Mouse (Mus musculus) yolk sac, embryonic 10.5 days (tissue): ENCODE results near the gene Fgfr1op2.

ENCODE experiments used
- DNase-seq: peaks from one replicate; pipeline ENCODE4 v3.0.0-alpha.2; 2017; ENCODE audit warnings: low spot score

Fgfr1op2 gene

DNA sequence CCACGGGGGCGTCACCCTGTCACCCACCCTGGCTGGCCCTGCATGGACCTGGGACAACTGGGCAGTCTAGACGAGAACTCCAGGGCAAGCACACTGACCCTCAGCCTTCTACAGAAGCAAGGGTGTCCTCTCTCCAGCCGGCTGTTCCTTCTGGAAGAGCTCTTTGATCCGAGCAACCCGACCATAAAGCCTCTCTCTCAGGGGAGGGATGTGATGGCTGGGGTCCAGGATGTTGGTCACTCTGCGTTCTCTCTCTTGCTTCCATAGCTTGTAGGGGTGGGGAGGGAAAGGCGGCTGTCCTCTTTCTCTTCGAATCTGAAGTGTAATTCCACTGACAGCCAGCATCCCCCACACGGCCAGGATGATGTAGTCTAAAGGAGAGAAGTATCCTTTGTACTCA, 26.6 kb downstream of the Fgfr1op2 start:
- no peak for DNase-seq

DNA sequence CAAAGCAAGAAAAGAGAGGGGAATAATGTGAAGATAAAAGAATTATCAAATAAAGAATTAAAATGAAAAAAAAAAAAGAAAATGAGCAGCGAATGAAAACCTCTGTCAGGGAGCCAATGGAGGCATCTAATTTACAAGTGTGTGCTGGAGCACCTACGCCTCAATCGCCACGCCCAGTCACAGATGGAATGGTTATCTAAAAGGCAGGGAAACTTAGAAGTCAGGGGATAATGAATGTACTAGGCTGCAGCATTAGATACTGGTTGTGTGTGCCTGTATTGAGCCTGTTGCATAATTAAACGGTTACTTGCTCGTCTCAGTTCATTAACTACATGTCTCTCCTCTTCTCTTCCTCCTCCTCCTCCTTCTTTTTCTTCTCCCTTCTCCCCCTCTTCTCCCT, 34.4 kb downstream of the Fgfr1op2 start:
- no peak for DNase-seq

DNA sequence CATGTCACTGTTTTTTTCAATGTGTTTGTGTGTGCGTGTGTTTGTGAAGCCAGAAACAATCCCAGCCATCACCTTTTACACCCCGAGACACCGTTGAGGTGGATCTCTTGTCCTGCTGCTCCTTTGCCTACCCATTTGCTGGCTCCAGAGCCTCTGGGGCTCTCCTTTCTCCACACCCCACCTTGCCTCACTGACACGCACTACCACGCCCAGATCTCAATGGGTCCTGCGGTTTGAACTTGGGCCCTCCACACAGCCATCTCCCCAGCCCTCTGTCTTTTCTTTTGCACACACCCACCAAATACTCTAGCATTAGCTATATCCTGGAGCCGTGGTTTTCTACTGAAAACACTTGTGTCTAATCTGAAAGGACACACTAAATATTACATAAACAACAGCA, 34.9 kb downstream of the Fgfr1op2 start:
- no peak for DNase-seq

DNA sequence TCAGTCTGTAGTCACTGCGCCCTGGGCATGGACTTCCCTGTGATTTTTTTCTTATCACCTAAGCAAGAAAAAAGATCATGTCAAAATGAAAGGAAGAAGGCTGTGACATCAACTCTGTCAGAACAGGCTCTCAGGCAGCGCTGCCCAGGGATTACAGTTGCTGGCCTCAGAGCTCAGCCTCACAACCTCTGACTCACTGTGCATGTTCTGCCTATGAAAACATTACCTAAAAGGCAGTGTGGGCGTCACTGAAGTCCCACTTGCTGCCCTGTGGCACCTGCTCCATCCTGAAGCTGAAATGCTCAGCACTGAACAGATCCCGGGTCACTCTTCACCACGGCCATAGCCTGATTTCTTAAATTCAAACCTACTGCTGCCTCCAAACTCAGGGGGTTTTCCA, 35.7 kb downstream of the Fgfr1op2 start:
- DNase-seq, result no peak

DNA sequence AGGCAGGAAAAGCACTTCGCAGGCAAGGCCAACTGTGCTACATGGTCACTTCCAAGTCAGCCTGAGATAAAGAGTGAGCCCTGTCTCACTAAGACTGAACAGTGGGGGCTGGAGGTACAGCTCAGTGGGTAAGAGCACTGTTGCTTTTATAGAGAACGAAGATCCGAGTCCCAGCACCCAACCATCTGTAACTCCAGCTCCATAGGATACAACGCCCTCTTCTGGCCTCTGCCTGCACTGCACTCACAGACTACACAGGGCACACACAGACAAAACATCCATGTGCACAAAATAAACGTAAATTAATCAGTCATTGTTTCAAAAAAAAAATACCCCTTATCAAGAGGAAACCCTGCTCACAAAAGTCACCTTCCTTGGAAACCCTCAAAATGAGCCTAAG, 36.9 kb downstream of the Fgfr1op2 start:
- no peak for DNase-seq

DNA sequence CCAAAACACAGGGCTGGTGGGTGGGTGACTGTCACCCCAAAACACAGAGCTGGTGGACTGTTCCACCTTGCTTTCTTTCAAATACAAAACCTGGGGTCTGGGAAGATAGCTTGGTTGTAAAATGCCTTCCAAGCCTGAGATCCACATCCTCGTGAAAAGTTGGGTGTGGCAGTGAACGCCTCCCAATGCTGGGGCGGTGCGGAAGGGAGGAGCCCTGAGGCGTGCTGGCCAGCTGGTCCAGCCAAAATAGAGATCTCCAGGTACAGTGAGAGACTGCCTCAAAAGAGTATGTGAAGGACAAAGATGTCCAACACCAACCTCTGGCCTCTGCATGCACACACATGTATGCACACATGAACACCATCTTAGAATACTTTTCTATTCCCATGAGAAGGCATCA, 37.5 kb downstream of the Fgfr1op2 start:
- no peak for DNase-seq

DNA sequence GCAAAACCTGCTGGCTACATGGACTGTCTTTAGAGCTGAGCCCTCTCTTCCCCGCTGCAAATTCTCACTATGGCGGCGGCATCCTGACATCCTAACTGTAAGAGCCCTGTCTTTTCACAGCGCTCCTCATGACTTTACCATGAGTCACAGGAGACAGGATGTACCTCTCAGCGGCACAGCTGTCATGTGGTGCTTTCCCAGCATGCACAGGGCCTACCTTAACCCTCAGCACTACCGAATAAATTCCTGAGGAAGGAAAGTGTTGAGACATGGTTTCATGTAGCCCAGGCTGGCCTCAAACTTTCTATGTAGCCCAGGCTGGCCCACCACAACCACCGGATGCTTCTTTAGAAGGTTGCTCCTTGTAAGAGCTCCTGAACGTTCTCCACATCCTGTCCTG, 38.9 kb downstream of the Fgfr1op2 start:
- DNase-seq, result no peak

DNA sequence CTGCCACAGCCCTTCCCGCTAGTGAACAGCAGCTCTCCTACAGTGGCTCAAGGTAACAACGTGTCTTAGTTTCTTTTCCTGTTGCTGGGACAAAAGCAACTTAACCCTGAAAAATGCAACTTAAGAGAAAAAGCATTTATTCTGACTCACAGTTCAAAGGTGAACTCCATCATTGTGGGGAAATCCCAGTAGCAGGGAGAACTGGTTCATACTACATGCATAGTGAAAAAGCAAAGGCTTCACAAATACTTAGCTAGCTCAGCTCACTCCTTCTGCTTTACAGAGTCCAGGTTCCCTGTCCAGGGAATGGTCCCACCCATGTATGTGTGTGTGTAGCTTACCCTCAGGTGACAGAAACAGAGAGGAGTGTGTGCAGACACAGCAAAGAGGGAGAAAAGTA, 39.7 kb downstream of the Fgfr1op2 start:
- no peak for DNase-seq

DNA sequence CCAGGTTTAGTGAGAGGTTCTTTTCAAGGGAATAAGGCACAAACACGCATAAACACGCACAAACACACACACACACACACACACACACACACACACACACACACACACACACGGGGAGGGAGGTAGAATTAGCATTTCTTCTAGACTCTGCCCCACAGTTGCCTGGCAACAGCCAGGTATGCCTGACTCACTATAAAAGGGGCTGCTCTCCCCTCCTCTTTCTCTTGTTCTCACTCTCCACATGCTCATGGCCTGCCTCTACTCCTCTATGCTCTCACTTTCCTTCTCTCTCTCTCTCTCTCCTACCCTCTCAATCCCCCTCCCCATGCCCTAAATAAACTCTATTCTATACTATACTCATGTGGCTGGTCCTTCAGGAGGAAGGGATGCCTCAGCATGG, 51.1 kb downstream of the Fgfr1op2 start:
- DNase-seq, result no peak

DNA sequence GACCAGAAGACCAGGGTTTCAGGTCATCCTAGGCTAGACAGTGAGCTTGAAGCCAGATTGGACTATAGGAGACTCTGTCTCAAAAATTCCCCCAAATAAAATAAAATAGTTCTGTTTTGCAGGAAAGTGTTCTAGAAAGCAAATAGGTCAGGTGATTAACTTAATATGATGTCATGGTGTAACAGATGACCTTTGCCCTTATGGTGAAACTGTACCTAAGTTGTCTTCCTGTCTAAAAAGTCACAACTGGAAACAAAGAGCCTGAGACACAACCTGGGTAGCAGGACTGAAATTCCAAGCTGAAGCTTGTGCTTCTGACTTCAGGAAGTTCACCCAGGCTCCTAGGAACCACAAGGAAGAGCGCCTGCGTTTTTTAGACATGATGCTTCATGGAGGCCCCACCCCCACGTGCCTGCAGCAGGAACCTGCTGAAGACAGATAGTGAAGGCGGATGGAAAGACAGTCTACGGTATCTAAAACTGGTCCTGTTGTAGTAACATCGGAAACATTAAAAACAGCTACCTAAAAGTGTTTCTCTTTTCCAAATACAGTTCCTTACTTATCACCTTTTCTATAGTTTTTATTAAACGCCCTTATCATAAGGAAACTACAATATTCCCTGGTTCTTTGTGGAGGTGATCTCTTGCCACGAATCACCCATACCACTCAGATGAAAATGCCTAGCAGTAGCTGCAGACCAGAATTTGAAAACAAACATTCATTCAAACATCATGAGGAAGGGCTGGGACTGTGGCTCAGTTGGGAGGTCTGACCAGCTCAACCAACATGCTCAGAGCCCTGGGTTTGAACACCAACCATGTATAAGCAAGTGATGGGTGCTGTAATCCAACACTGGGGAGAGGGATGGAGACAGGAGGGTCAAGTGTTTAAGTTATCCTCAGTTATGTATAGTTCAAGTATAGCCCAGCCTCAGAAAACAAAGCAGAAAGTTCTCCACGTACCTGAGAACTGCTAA, 53.1 kb downstream of the Fgfr1op2 start:
- DNase-seq, result no peak

DNA sequence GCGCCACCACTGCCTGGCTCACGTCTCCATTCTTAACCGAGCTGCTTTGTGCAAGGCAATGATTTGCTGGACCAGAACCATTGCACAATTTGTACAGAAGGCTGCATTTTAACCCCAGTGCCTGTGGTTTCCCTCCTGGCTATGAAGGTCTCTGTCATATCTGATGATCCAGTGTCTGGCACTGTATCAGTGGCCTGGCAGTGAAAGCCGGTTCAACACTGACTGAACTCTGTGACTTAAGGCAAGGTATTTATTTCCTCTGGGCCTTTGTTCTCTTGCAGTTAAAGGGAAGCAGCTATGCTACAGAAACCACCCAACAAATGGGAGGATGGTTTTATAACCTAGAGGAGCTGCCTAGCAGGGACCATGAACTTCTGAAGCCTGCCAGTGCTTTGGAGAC, 54.0 kb downstream of the Fgfr1op2 start:
- no peak for DNase-seq

DNA sequence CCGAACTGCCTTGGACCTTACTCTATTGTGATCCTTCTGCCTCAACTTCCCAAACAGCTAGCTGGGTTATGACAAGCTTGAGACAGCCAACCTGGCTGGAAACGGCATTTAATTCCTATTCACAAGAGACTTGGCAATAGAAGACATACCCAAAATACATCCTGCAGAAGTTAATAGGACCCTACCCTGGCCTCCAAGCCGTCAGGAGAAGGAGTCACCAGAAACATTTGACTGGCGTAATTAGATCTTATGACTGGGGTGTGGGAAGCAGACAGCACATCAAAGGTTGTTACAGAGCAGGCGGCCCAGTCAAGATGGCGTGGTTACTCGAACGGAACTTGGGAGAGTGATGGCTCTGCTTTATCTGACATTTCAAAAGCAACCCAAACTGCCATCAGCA, 54.8 kb downstream of the Fgfr1op2 start:
- DNase-seq, result no peak

DNA sequence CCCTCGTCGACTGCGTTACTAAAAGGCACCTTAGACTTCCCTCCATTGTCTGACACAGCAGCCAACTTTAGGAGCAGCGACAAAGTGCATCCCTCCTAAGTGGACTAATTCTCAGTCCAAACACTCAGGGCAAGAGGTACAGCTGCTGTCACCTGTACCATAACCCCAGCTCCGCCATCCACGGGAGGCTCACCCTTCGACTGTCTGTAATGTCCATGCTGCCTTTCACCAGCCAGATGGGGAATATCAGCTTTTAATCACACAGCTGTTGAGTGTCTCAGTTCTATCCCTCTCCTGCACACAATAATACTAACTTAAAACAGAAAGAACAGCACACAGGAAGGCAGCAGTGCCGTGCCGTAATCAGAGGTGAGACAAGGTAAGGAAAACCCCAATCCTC, 55.4 kb downstream of the Fgfr1op2 start:
- DNase-seq, result no peak

DNA sequence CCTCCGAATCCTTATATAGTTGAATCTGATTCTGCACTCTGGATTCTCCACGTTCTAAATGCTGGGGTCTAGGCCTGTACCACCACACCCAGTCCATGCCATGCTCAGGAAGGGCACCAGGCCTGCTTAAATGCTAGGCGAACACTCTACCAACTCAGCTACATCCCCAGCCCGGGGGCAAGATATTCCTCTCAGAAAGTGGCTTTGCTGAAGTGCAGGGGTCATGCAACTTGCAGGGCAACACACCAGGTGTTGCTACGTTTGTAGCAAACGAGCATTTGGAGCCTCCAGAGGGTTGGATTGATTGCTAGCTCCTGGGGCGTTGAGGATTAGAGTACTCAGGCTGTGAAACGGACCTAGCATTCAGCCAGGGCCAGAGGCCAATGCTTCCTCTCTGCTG, 56.1 kb downstream of the Fgfr1op2 start:
- DNase-seq, result no peak

DNA sequence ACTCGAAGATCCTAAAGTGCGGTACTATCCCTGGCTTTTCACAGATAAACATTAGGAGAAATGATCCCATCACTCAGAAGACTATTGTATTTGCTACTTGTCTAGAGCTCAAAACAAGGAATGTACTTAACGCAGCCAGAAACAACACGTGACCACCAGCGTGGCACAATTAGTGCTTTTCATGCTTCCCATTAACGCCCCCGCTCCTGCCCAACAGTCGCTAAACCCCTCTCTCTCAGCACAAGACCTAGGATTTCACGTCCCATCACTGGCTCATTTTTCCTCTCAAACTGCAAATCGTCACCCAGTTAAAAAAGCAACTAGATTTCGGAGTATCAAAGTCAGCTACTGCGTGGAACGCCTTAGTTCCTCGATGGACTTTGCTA, 56.6 kb downstream of the Fgfr1op2 start:
- DNase-seq, result no peak

DNA sequence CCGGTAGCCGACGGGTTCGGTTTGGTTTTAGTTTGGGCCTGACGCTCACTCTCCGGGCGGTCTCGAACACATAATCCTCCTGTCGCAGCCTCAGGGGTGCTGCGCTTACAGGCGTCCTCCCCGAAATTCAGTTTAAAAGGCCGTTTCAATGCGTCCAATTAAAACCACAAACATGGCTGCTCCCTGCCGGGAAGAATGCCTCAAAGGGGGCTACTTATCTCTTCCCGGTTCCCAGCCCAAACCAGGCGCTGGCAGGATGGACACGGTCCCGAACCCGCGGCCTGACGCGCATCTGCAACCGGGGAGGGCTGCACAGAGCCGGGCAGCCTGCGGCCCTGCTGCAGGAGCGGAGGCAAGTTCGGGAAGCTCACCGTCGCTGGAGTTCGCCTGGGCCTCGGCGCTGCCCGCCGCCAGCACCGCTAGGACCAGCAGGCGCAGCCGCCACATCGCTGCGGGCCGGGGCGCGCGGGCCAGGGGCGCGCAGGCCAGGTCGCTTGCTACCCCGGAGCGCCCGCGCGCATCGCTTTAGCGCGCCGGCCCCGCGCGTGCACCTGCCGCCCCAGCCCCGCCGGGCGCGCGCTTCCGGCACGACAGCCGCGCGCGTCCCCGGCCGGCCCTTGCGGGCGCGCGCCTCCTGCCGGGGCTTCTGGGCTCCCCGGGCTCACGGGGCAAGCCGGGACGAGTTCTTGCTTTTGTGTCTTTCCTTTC, 57.2 kb downstream of the Fgfr1op2 start:
- DNase-seq, result peak; percentile 69

DNA sequence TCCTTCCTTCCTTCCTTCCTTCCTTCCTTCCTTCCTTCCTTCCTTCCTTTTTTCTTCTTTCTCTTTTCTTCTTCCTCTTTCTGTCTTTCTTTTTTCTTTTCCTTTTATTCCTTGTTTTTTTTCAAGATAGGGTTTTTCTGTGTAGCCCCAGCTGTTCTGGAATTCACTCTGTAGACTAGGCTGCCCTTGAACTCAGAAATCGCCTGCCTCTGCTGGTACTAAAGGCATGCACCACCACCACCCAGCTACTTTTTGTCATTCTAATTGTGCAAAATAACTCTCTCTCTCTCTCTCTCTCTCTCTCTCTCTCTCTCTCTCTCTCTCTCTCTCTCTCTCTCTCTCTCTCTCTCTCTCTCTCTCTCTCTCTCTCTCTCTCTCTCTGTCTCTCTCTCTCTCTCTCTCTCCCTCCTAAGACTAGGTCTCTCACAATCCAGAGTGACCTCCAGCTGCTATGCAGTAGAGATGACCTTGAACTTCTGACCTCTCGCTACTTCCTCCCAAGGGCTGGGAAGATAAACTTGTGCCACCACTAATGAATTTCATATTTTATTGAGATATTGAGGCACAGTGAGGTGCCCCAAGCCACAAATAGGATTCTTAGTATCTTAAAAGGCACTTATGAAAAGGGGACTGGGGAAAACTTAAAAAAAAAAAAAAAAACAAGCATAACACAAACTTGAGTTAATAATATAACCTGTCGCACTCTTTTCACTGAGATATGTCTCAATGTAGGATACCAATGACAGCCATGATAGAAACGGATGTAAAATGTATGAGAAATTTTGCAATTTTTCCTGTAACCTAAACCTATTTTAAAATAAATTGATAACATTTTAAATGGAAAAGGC, 58.0 kb downstream of the Fgfr1op2 start:
- DNase-seq, result no peak

DNA sequence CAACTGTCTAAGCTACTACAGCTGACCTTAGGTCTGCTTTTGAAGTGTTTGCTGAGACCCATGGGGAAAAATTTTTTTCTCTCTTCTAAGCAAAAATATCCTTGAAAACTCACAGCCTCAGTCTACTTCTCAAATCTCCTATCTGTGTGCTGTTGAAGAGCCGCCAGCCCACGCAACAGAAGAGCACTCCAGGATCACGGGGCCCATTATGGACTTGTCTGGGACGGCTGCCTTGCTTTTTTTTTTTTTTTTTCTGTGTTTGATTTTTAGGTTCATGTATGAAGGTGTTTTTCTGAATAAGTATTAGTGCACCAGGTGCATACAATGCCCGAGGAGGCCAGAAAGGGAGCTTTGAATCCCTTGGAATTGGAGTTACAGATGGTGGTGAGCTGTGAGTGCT, 59.5 kb downstream of the Fgfr1op2 start:
- no peak for DNase-seq

DNA sequence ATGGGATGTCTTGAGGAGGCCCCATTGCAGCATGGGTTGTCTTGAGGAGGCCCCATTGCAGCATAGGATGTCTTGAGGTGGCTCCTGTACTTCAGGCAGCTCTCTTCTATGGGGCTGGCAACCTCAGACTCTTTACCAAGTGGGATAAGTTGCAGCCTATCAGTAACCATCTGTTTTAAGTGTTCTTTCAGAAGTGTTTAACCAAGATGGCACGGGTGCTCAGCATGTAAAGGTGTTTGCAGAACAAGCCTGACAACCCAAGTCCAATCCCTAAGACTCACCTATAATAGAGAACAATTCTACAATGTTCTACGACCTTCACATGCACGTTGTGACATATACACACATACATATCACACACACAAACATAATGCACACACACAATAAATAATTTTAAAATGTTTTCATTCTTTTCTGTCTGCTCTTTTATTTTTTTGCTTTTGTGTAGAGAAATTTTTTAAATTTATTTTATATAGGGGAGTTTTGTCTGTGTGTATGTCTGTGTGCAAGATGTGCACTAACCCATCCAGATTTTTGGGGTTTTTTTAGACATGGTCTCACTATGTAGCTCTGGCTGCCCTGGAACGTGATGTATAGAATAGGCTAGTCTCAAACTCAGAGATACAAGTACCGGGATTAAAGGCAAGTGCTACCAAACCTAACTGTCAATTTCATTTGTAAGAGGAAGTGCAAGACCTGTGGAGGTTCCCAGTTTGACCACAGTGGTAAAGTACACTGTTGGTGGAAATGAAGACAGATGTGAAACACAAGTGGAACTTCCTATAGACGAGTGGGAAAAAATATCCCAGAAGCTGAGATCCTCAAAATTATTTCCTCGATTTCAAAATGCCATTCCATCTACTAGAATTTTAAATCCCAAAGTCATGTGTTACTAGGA, 63.3 kb downstream of the Fgfr1op2 start:
- DNase-seq, result no peak

DNA sequence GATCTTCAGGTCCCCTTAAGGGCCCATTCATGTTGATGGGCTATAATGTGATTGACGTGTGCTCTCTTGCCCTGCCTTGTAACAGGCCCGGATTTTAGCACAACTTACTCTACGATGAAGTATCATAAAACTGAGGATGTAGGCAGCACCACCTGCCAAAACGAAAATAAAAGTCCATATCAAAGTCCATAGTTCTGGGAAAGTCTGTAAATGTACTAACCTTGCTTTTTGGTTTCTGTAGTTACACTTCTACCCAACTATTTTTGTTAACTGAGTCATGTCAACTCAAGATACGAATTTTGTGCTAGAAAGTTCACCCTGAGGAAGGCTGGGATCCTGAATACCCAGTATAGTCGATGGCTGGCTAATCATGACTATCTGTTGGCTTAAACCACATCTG, 64.0 kb downstream of the Fgfr1op2 start:
- no peak for DNase-seq

DNA sequence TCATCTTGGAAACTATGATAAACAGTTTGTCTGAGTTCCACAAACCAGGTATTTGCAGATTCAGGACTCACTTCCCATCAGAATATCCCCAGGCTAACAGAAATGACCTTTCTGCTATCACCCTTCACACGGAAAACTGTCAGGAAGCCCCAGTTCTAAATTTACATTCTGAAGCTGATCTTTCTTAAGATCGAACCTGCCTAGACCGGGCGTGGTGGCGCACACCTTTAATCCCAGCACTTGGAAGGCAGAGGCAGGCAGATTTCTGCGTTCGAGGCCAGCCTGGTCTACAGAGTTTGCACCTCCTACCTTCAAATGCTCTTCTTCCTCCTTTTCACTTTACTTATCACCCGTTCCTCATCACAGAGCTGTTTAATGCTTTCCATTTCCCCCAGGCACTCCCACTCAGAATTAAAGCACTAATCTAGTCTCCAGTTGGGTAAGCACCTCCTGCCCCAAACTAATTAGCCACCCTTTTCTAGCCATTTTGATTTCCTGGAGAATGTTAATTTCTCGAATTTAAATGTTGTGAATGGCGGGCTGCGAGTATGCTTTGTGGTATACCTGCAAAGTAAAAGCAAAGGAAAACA, 64.7 kb downstream of the Fgfr1op2 start:
- DNase-seq, result no peak
